ENCODE assay signal across 16 mouse cellular contexts in the genomic region with DNA sequence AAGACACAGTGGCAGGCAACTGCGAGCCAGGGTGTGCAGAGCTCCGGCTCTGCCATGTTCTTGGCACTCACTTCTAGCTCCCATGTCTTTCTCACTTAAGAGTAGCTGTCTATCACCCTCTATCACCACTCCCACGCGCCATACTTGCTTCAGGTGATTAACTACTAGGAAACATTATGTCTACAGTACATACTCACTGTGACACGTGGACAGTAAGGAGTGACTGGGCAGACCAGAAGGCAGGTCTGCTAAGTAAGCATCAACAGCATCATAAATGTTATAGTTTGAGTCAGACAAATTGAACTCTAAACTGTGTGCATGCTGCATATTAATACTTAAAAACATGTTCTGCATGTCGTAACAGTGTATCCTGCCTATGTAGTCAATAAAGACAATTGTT.
"Had no signal": no experiment of that assay in that cellular context is flagged by ENCODE, and none has a peak within 500 bp of the region (broad histone marks: within the 10 kb centered on the region; RNA-seq: fewer than 3 reads in every experiment).

No protein-coding gene starts in this region.

- DNase-seq: kidney, postnatal 10 days; kidney, postnatal 36 days; layer of hippocampus, postnatal 36 days; liver, embryonic 13.5 days; lung, adult 2 months; lung, postnatal 14 days; lung, postnatal 4 days; right cerebral cortex, adult 18-20 months; right cerebral cortex, postnatal 14 days; right cerebral cortex, postnatal 4 days; thymus, postnatal 25 days had no signal

- H3K9ac ChIP-seq: kidney, embryonic 15.5 days; liver, embryonic 13.5 days; midbrain, embryonic 12.5 days; midbrain, embryonic 15.5 days had no signal

- ATAC-seq: midbrain, embryonic 15.5 days had no signal

- H3K4me1 ChIP-seq: liver, embryonic 13.5 days had no signal

- H3K36me3 ChIP-seq: liver, embryonic 13.5 days; midbrain, embryonic 12.5 days; midbrain, embryonic 15.5 days had no signal

- H3K4me2 ChIP-seq: kidney, embryonic 15.5 days; liver, embryonic 13.5 days; midbrain, embryonic 12.5 days; midbrain, embryonic 15.5 days had no signal

- H3K9me3 ChIP-seq: kidney, embryonic 15.5 days; liver, embryonic 13.5 days; midbrain, embryonic 12.5 days; midbrain, embryonic 15.5 days had no signal

- H3K4me3 ChIP-seq: kidney, embryonic 15.5 days; left cerebral cortex, adult 2 months; liver, embryonic 13.5 days; midbrain, embryonic 12.5 days; midbrain, embryonic 15.5 days; myocyte had no signal

- H3K27ac ChIP-seq: kidney, embryonic 15.5 days; left cerebral cortex, adult 2 months; liver, embryonic 13.5 days; midbrain, embryonic 12.5 days; midbrain, embryonic 15.5 days had no signal

- H3K27me3 ChIP-seq: kidney, embryonic 15.5 days; liver, embryonic 13.5 days; midbrain, embryonic 12.5 days; midbrain, embryonic 15.5 days had no signal
